Mouse (Mus musculus) central nervous system, embryonic 11.5 days (tissue): ENCODE measurements around the gene 2310011J03Rik. TPM values are rescaled to one million over a fixed set of nuclear protein-coding genes. Genes with fewer than 3 reads are reported as not detected.

Experiments
- polyA plus RNA-seq: library from polyadenylated mRNA; depleted of rRNA; stranded (reverse); fragments of >200 nt; gene quantifications from 2 replicates; pipeline ENCODE4 v1.2.3, GENCODE M21; 2012; rRNA removed

2310011J03Rik gene
- 30.4 and 34.3 TPM in 2 replicates for polyA plus RNA-seq

DNA sequence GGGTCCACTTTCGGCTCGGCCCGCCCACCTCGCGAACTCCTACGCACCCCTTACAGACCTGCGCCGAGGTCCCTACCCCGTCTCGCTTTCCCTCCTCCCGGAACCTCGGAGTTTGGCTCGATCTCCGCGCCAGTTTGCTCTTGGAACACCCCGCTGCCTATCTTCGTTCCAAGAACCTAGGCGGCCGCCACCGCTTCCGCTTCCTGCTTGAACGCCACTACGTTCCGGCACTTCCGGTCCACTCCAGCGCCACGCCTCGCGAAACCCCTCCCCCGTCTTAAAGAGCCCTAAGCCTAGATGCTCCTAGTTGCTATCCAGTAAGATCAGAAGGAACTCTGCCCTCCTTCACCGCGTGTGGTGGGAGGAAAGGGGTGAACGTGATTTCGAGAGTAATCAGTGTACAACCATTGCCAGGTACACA lies at the start of gene 2310011J03Rik:
2310011J03Rik (minus strand) TSS at position 198 of the 421 bp plus-strand sequence.

GRCm38 (mm10) chr10:80356001-80356682 lies 35.8 kb upstream of the 2310011J03Rik start, which contains the start of gene Plk5:
Gene Plk5 (plus strand): TSS chr10:80356459.

DNA sequence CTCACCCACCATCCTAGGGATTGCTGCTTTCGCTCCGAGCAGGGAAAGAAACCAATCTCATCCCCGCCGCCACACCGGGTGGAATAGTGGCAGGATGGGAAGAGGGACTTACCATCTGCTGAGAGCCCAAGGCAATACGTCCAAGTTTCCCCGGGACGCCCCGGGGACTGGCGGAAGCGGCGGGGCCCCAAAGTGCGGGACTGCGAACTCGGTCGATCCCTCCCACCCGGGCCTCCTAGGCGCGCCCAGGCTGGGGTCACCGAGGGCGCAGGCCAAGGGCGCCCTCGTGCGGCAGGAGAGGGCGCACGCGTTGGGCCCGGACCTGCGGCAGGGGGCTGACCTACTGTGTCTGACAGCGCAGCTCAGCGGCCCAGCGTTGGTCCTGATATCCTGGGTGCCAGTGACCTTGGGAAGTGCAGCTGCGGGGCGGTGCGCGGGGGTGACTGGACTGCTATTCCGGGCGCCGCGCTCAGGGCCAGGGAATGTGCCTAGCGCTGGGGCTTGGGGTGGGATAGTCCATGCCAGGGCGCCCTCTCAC lies 28.0 kb upstream of the 2310011J03Rik start, which contains the start of gene Adamtsl5:
Adamtsl5 (minus strand) TSS at position 169 of the 538 bp plus-strand sequence.

DNA sequence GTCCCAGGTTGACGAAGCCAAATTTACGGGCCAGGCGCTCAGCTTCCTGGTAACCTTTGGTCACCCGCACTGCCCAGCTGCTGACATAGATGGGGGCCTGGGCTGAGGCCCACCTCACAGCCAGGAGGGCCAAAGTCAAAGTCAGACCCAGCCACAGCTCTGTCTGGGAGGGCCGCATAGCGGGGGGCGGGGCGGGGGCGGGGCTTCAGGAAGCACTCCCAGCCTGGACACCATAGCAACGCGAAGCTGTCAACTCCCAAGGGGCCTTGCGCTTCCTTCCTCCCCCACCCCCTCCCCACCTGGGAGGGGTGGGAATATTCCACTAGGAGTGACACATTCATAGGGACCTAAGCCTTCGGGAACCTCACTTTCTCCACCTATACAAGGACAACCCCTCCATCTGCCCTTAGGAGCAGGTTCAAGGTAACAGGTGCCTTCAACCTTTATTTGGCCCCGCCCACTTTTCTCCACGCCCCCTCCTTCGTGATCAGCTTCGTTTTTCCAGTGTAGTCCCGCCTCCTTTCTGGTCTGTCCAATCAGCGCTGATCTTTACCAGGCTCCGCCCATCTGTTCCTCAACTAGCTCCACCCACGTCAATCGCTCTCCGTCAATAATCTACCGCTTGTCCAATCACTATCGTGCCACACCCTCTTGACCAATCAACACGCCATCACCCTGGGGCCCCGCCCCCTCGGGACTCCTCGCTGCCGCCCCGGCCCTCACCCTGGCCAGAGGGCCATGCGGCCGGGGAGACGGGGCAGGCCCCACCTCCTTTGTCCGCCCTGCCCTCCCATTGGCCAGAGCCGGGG lies 9.1 kb upstream of the 2310011J03Rik start, which contains the start of the genes Pcsk4 and Reep6:
Pcsk4 (minus strand) TSS at position 226 of the 809 bp plus-strand sequence.
Reep6 (plus strand) TSS at position 681 of the 809 bp plus-strand sequence.

DNA sequence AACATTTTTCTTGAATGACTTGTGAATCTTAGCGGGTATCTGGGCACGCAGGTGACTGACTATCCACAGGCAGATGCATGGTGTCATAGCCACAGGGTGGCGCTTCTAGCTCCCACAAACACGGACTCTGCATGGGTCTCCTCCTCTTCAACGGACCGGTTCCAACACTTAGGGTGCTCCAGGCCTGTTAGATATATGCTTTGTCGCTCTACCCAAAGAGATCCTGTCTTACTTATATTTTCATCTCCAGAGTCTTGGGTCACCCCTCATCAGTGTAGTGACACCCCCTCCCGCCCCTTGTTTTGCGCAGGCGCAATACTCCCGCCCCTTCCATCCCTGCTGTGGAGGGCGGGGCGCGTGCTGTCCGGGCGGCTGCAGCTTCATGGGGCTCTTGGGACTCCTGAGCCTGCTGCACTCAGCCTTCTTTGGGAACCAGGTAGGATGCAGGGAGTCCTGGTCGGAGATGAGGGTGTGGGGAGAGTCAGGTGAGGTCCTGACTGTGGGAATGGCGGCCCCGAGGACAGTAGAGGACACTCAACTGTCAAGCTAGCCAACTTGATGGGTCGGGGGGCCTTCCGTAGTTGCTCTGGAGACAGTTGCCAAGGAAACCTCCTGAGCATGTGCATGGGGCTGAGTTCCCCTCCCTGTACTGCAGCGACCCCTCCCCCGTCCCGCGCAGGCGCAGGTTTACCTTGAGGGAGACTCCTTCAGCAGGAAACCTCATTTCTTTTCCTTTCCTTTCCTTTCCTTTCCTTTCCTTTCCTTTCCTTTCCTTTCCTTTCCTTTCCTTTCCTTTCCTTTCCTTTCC lies 24.5 kb downstream of the 2310011J03Rik start, which contains the start of gene Apc2:
Apc2 (plus strand) TSS at position 360 of the 808 bp plus-strand sequence.

DNA sequence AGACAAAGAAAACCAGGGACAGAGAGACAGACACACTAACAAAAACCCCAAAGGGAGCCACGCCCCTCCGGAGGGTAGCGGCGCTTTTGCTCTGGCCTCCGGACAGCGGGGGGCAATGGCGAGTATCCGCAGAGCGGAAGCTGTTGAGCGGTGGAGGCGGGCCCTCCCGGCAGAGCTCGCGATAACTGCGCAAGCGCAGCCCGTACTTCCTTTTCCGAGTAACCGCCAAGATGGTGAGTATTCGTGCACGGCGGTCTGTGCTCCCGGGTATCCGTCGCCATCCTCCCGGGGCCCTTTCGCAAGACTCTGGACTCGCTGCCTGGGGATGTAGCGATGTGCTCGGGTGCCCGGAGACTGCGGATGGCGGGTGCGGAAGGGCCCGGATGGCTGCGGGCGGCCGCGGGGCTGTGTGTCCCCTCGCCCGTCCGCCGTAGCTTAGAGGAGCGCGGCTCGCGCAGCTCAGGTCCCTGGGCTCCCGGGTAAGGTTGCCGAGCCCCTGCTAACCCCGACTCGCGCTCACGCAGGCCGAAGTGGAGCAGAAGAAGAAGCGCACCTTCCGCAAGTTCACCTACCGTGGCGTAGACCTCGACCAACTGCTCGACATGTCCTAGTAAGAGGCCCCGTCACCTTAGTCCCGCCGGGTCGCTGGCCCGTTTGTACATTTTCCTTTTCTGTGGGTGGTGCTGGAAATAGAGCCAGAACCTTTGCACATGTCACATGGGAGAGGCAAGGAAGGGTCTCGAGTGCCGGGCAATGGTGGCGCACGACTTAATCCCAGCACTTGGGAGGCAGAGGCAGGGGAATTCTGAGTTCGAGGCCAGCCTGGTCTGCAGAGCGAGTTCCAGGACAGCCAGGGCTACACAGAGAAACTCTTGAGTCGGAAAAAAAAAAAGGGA lies 27.8 kb downstream of the 2310011J03Rik start, which contains the start of gene Rps15:
Rps15 (plus strand) TSS at position 203 of the 896 bp plus-strand sequence.

Other genes starting within 250 kb of the 2310011J03Rik start
- gene Sbno2, start 215.0 kb downstream of the 2310011J03Rik start, polyA plus RNA-seq = 16.6 and 19.3 TPM in 2 replicates
- 119 and 142 TPM in 2 replicates for gene Stk11, start 204.7 kb downstream of the 2310011J03Rik start, polyA plus RNA-seq
- gene Atp5d, start 181.9 kb downstream of the 2310011J03Rik start, polyA plus RNA-seq = 329 and 334 TPM in 2 replicates
- gene Cbarp, start 179.7 kb downstream of the 2310011J03Rik start, polyA plus RNA-seq = 33.8 and 39.4 TPM in 2 replicates
- gene Midn, start 172.3 kb downstream of the 2310011J03Rik start, polyA plus RNA-seq = 171 and 228 TPM in 2 replicates
- gene Cirbp, start 154.6 kb downstream of the 2310011J03Rik start, polyA plus RNA-seq = 260 and 305 TPM in 2 replicates
- gene 1600002K03Rik, start 147.6 kb downstream of the 2310011J03Rik start, polyA plus RNA-seq = 15.7 and 18.1 TPM in 2 replicates
- 47.6 and 65.6 TPM in 2 replicates for gene Efna2, start 141.1 kb downstream of the 2310011J03Rik start, polyA plus RNA-seq
- 115 and 164 TPM in 2 replicates for gene Mum1, start 94.1 kb downstream of the 2310011J03Rik start, polyA plus RNA-seq
- gene Ndufs7, start 71.4 kb downstream of the 2310011J03Rik start, polyA plus RNA-seq = 188 and 220 TPM in 2 replicates
- 11.8 and 25.1 TPM in 2 replicates for gene Gamt, start 59.5 kb downstream of the 2310011J03Rik start, polyA plus RNA-seq
- 156 and 213 TPM in 2 replicates for gene Dazap1, start 59.1 kb downstream of the 2310011J03Rik start, polyA plus RNA-seq
- gene Rps15, start 28.1 kb downstream of the 2310011J03Rik start, polyA plus RNA-seq = 3,440 and 4,629 TPM in 2 replicates
- gene Apc2, start 24.6 kb downstream of the 2310011J03Rik start, polyA plus RNA-seq = 48.8 and 63.3 TPM in 2 replicates
- gene Pcsk4, start 9.0 kb upstream of the 2310011J03Rik start, polyA plus RNA-seq = 3.1 and 4.9 TPM in 2 replicates
- 2.0 and 3.5 TPM in 2 replicates for gene Reep6, start 9.4 kb upstream of the 2310011J03Rik start, polyA plus RNA-seq
- gene Adamtsl5, start 27.9 kb upstream of the 2310011J03Rik start, polyA plus RNA-seq = 0.52 and 0.75 TPM in 2 replicates
- 0.26 and 0.29 TPM in 2 replicates for gene Plk5, start 35.9 kb upstream of the 2310011J03Rik start, polyA plus RNA-seq
- 57.7 and 74.4 TPM in 2 replicates for gene Mex3d, start 67.1 kb upstream of the 2310011J03Rik start, polyA plus RNA-seq
- gene Mbd3, start 79.0 kb upstream of the 2310011J03Rik start, polyA plus RNA-seq = 289 and 353 TPM in 2 replicates
- 428 and 554 TPM in 2 replicates for gene Uqcr11, start 86.3 kb upstream of the 2310011J03Rik start, polyA plus RNA-seq
- 222 and 230 TPM in 2 replicates for gene Tcf3, start 113.1 kb upstream of the 2310011J03Rik start, polyA plus RNA-seq
- 5.6 and 6.1 TPM in 2 replicates for gene Onecut3, start 174.3 kb upstream of the 2310011J03Rik start, polyA plus RNA-seq
- gene Atp8b3, start 218.6 kb upstream of the 2310011J03Rik start, polyA plus RNA-seq = 0.43 and 0.58 TPM in 2 replicates
- gene Rexo1, start 241.0 kb upstream of the 2310011J03Rik start, polyA plus RNA-seq = 43.3 and 54.8 TPM in 2 replicates